Comparison of ENCODE assay signal across 9 mouse cellular contexts in genomic region chr19:5952071-5952691, GRCm38 (mm10). TPM values are rescaled to one million over a fixed set of nuclear protein-coding genes. Genes with fewer than 3 reads are reported as not detected.
DNase-seq lines count a peak whose midpoint lies in the region; ATAC-seq lines count a peak whose summit lies in the region.
"Had no signal": no experiment of that assay in that cellular context is flagged by ENCODE, and none has a peak within 500 bp of the region (broad histone marks: within the 10 kb centered on the region; RNA-seq: fewer than 3 reads in every experiment).

No protein-coding gene starts in this region.

- H3K9ac ChIP-seq in intestine, embryonic 15.5 days, result no peak overlapping the region
- H3K9ac ChIP-seq in liver, embryonic 15.5 days, result no peak overlapping the region

- H3K27me3 ChIP-seq in intestine, embryonic 15.5 days (replicated peaks), result no peaks in the 10 kb centered on the region
- no peaks in the 10 kb centered on the region for H3K27me3 ChIP-seq in liver, embryonic 15.5 days

- H3K27ac ChIP-seq in intestine, embryonic 15.5 days, result peak overlapping the region; percentile 75
- peak overlapping the region; percentile 38; the same call in 1 of the 2 replicates for H3K27ac ChIP-seq in liver, embryonic 15.5 days (replicated peaks)

- ATAC-seq in intestine, embryonic 15.5 days, result peak; percentile 40
- ATAC-seq in liver, embryonic 15.5 days (ENCODE audit: insufficient read depth), result peak; percentile 40

- H3K36me3 ChIP-seq in intestine, embryonic 15.5 days, result peaks cover 36% of the 10 kb centered on the region
- H3K36me3 ChIP-seq in liver, embryonic 15.5 days (replicated peaks), result peaks cover 98% of the 10 kb centered on the region

- no peak overlapping the region for H3K4me3 ChIP-seq in intestine, embryonic 15.5 days (replicated peaks)
- H3K4me3 ChIP-seq in liver, embryonic 15.5 days (replicated peaks), result no peak overlapping the region

- WGBS in intestine, embryonic 15.5 days, result 70% methylated on average over 13 of the region's 13 CpGs
- 76% methylated on average over 13 of the region's 13 CpGs for WGBS in liver, embryonic 15.5 days (ENCODE audit: insufficient replicate concordance)

- H3K4me1 ChIP-seq in intestine, embryonic 15.5 days (replicated peaks), result peaks cover 26% of the 10 kb centered on the region
- peaks cover 16% of the 10 kb centered on the region for H3K4me1 ChIP-seq in liver, embryonic 15.5 days (replicated peaks)

- H3K4me2 ChIP-seq in intestine, embryonic 15.5 days (replicated peaks), result no peak overlapping the region; the same call in 1 of the 2 replicates
- no peak overlapping the region for H3K4me2 ChIP-seq in liver, embryonic 15.5 days

- H3K9me3 ChIP-seq in intestine, embryonic 15.5 days, result no peaks in the 10 kb centered on the region
- H3K9me3 ChIP-seq in liver, embryonic 15.5 days (replicated peaks), result no peaks in the 10 kb centered on the region
- H3K9me3 ChIP-seq: G1E had no signal

- peak; percentile 14 for DNase-seq in MN1 (ENCODE audit: low spot score)
- peak; percentile 48 for DNase-seq in embryo, embryonic 11 days
- no peak for DNase-seq in cerebellum, adult 9-11 months
- no peak for DNase-seq in left cerebral cortex, adult 18-20 months (ENCODE audit: low spot score in 2 of 2)
- DNase-seq in ovary, postnatal 14 days (ENCODE audit: low spot score), result no peak
- no peak for DNase-seq in right cerebral cortex, postnatal 14 days

RNA-seq across cellular contexts. Expression of gene Pola2, which starts 11.8 kb away (rescaled TPM):
- 64.0 and 65.8 TPM in 2 replicates for polyA plus RNA-seq in intestine, embryonic 15.5 days (2015; fragmentation: Nextera tagmentation; extraction: Ambion mirVana)
- polyA plus RNA-seq in liver, embryonic 15.5 days (2015; fragmentation: Nextera tagmentation; extraction: Ambion mirVana), result 53.8 and 58.9 TPM in 2 replicates
- 1 to 10 TPM; 4.9 to 5.0 TPM for total RNA-seq in left cerebral cortex, adult 18-20 months (2021)

RNA-seq across cellular contexts. Expression of gene Cdc42ep2, which starts 27.6 kb away (rescaled TPM):
- polyA plus RNA-seq in intestine, embryonic 15.5 days (2015; fragmentation: Nextera tagmentation; extraction: Ambion mirVana), result 11.9 and 12.4 TPM in 2 replicates
- polyA plus RNA-seq in liver, embryonic 15.5 days (2015; fragmentation: Nextera tagmentation; extraction: Ambion mirVana), result 2.9 and 3.1 TPM in 2 replicates
- total RNA-seq in left cerebral cortex, adult 18-20 months (2021), result 1 to 10 TPM; 4.7 to 5.4 TPM

RNA-seq across cellular contexts. Expression of gene Slc22a20, which starts 33.8 kb away (rescaled TPM):
- polyA plus RNA-seq in intestine, embryonic 15.5 days (2015; fragmentation: Nextera tagmentation; extraction: Ambion mirVana), result not detected in 2 replicates
- polyA plus RNA-seq in liver, embryonic 15.5 days (2015; fragmentation: Nextera tagmentation; extraction: Ambion mirVana), result 0.05 TPM in 1 of 2 replicates, not detected in the other
- total RNA-seq in left cerebral cortex, adult 18-20 months (2021), result not detected
- total RNA-seq: G1E had no signal
- polyA plus RNA-seq: G1E had no signal

RNA-seq across cellular contexts. Expression of gene Dpf2, which starts 39.4 kb away (rescaled TPM):
- polyA plus RNA-seq in intestine, embryonic 15.5 days (2015; fragmentation: Nextera tagmentation; extraction: Ambion mirVana), result 109 and 118 TPM in 2 replicates
- polyA plus RNA-seq in liver, embryonic 15.5 days (2015; fragmentation: Nextera tagmentation; extraction: Ambion mirVana), result 52.7 and 59.4 TPM in 2 replicates
- total RNA-seq in left cerebral cortex, adult 18-20 months (2021), result 100 to 1,000 TPM in 1 of 2 experiments, 10 to 100 TPM in 1; 90.1 to 102 TPM

RNA-seq across cellular contexts. Expression of gene Tigd3, which starts 58.2 kb away (rescaled TPM):
- polyA plus RNA-seq in intestine, embryonic 15.5 days (2015; fragmentation: Nextera tagmentation; extraction: Ambion mirVana), result 1.9 and 2.7 TPM in 2 replicates
- 2.8 and 2.9 TPM in 2 replicates for polyA plus RNA-seq in liver, embryonic 15.5 days (2015; fragmentation: Nextera tagmentation; extraction: Ambion mirVana)
- 1 to 10 TPM; 4.1 to 4.2 TPM for total RNA-seq in left cerebral cortex, adult 18-20 months (2021)

Comparison
In these comparisons a context has a peak if more than half of its experiments do, and no peak if none do; other contexts are left out.
1. DNase-seq: peak in MN1 (single experiment) and embryo, embryonic 11 days (single experiment); none in cerebellum, adult 9-11 months (single experiment), left cerebral cortex, adult 18-20 months (0 of 2), ovary, postnatal 14 days (single experiment) and right cerebral cortex, postnatal 14 days (single experiment).